Mouse (Mus musculus) stomach, embryonic 15.5 days (tissue): ENCODE results near the gene Zfp933. TPM values are rescaled to one million over a fixed set of nuclear protein-coding genes. Genes with fewer than 3 reads are reported as not detected.

Experiments used
- ATAC-seq: fragments of 200-750 bp; cut with Nextera tagmentation; 2 replicates; pipeline ENCODE4 v1.8.0; 2017; ENCODE audit warnings: low read depth, moderate number of reproducible peaks, moderate TSS enrichment; ENCODE audit not compliant: insufficient read depth, low FRiP score
- H3K27ac ChIP-seq: fragments of 300-500 bp; sonication (generic); 2 replicates; pipeline ENCODE4 v1.5.1; 2015; ENCODE audit warnings: mild to moderate bottlenecking, inconsistent platforms
- H3K27me3 ChIP-seq: fragments of 300-500 bp; sonication (generic); replicated peaks from 2 replicates; pipeline ENCODE4 v1.6.1; 2015; ENCODE audit warnings: inconsistent platforms
- H3K36me3 ChIP-seq: fragments of 300-500 bp; sonication (generic); 2 replicates; pipeline ENCODE4 v1.6.1; 2015; ENCODE audit warnings: inconsistent platforms
- H3K4me1 ChIP-seq: fragments of 300-500 bp; sonication (generic); 2 replicates; pipeline ENCODE4 v1.6.1; 2015; ENCODE audit warnings: inconsistent platforms
- H3K4me2 ChIP-seq: fragments of 300-500 bp; sonication (generic); 2 replicates; pipeline ENCODE4 v1.6.1; 2015; ENCODE audit warnings: mild to moderate bottlenecking, inconsistent platforms
- H3K4me3 ChIP-seq: fragments of 300-500 bp; sonication (generic); replicated peaks from 2 replicates; pipeline ENCODE4 v1.5.1; 2015; ENCODE audit warnings: inconsistent platforms
- H3K9ac ChIP-seq: fragments of 300-500 bp; sonication (generic); 2 replicates; pipeline ENCODE4 v1.6.1; 2015; ENCODE audit warnings: inconsistent platforms
- H3K9me3 ChIP-seq: fragments of 300-500 bp; sonication (generic); 2 replicates; pipeline ENCODE4 v1.6.1; 2016; ENCODE audit warnings: inconsistent platforms
- WGBS: fragments of 180-500 bp; shearing (Covaris S2); methylation state at CpG from one replicate; pipeline ENCODE4 v1.1.7; 2015; 5-methylcytosine and 5-hydroxymethylcytosine counted together
- polyA plus RNA-seq: library from polyadenylated mRNA; unstranded; fragments of >200 nt; fragmentation: Nextera tagmentation; extraction: Ambion mirVana; gene quantifications from 2 replicates; pipeline ENCODE4 v1.2.1, GENCODE M21; 2015

Gene Zfp933
- 4.4 and 5.7 TPM in 2 replicates for polyA plus RNA-seq

GRCm38 (mm10) chr4:147847614-147848583, at the start of gene Zfp933:
TSS of gene Zfp933 (minus strand) at chr4:147848366.
- Histone ChIP-seq H3K9ac (peak within 1 kb of the TSS; percentile 53), H3K9me3 (no peaks in the 10 kb centered on the region), H3K4me2 (peak within 1 kb of the TSS; percentile 64), H3K36me3 (peaks cover 19% of the 10 kb centered on the region), H3K4me3 (peak within 1 kb of the TSS; percentile 80), H3K27ac (0 out of 2 replicates have a peak within 1 kb of the TSS, but pooled peaks have one; percentile 28), H3K27me3 (no peaks in the 10 kb centered on the region), H3K4me1 (peaks cover 8% of the 10 kb centered on the region; the same call in 1 of the 2 replicates)
- WGBS, result 2% methylated on average over 23 of the region's 23 CpGs
- peak; percentile 87 for ATAC-seq

GRCm38 (mm10) chr4:147897348-147897747, 49.2 kb upstream of the Zfp933 start:
- H3K9me3 ChIP-seq, result no peaks in the 10 kb centered on the region
- H3K27me3 ChIP-seq, result no peaks in the 10 kb centered on the region
- H3K36me3 ChIP-seq, result peaks cover 45% of the 10 kb centered on the region; the same call in 1 of the 2 replicates
- H3K4me3 ChIP-seq, result no peak overlapping the region
- H3K27ac ChIP-seq, result no peak overlapping the region
- no peaks in the 10 kb centered on the region for H3K4me1 ChIP-seq
- WGBS, result 84% methylated on average over 3 of the region's 3 CpGs
- no peak overlapping the region for H3K4me2 ChIP-seq
- H3K9ac ChIP-seq, result no peak overlapping the region
- no peak for ATAC-seq

GRCm38 (mm10) chr4:147896411-147896810, 48.2 kb upstream of the Zfp933 start:
- Histone ChIP-seq H3K36me3 (peaks cover 45% of the 10 kb centered on the region; the same call in 1 of the 2 replicates), H3K9ac (no peak overlapping the region), H3K4me3 (no peak overlapping the region), H3K4me2 (no peak overlapping the region), H3K9me3 (no peaks in the 10 kb centered on the region), H3K27me3 (no peaks in the 10 kb centered on the region), H3K4me1 (no peaks in the 10 kb centered on the region), H3K27ac (no peak overlapping the region)
- no peak for ATAC-seq
- WGBS, result 44% methylated on average over 1 of the region's 1 CpGs

- Histone ChIP-seq H3K9me3 (no peaks in the 10 kb centered on the region), H3K9ac (no peak overlapping the region), H3K27ac (no peak overlapping the region), H3K36me3 (peaks cover 47% of the 10 kb centered on the region; the same call in 1 of the 2 replicates), H3K4me2 (no peak overlapping the region), H3K4me3 (no peak overlapping the region), H3K4me1 (no peaks in the 10 kb centered on the region), H3K27me3 (no peaks in the 10 kb centered on the region)
- 87% methylated on average over 4 of the region's 4 CpGs for WGBS
- ATAC-seq, result no peak
Measured at GRCm38 (mm10) chr4:147895815-147896330, 47.7 kb upstream of the Zfp933 start.

- Histone ChIP-seq H3K36me3 (peaks cover 53% of the 10 kb centered on the region), H3K9me3 (no peaks in the 10 kb centered on the region), H3K4me3 (no peak overlapping the region), H3K4me1 (no peaks in the 10 kb centered on the region), H3K27me3 (no peaks in the 10 kb centered on the region), H3K4me2 (no peak overlapping the region), H3K9ac (no peak overlapping the region), H3K27ac (no peak overlapping the region)
- ATAC-seq, result no peak
- 77% methylated on average over 6 of the region's 6 CpGs for WGBS
Measured at GRCm38 (mm10) chr4:147890341-147890740, 42.2 kb upstream of the Zfp933 start.

- Histone ChIP-seq H3K4me2 (no peak overlapping the region), H3K9ac (no peak overlapping the region), H3K36me3 (peaks cover 54% of the 10 kb centered on the region), H3K27me3 (no peaks in the 10 kb centered on the region), H3K4me1 (no peaks in the 10 kb centered on the region), H3K4me3 (no peak overlapping the region), H3K27ac (no peak overlapping the region), H3K9me3 (no peaks in the 10 kb centered on the region)
- 83% methylated on average over 4 of the region's 4 CpGs for WGBS
- ATAC-seq, result no peak
Measured at GRCm38 (mm10) chr4:147888237-147888636, 40.1 kb upstream of the Zfp933 start.

GRCm38 (mm10) chr4:147887277-147887676, 39.1 kb upstream of the Zfp933 start:
- Histone ChIP-seq H3K27me3 (no peaks in the 10 kb centered on the region), H3K9ac (no peak overlapping the region), H3K4me1 (no peaks in the 10 kb centered on the region), H3K4me2 (no peak overlapping the region), H3K27ac (no peak overlapping the region), H3K36me3 (peaks cover 59% of the 10 kb centered on the region), H3K9me3 (no peaks in the 10 kb centered on the region), H3K4me3 (no peak overlapping the region)
- ATAC-seq, result no peak
- WGBS, result 92% methylated on average over 7 of the region's 7 CpGs

- Histone ChIP-seq H3K9me3 (no peaks in the 10 kb centered on the region), H3K4me3 (no peak overlapping the region), H3K27me3 (no peaks in the 10 kb centered on the region), H3K4me2 (no peak overlapping the region), H3K9ac (no peak overlapping the region), H3K27ac (no peak overlapping the region), H3K4me1 (no peaks in the 10 kb centered on the region), H3K36me3 (peaks cover 70% of the 10 kb centered on the region)
- 90% methylated on average over 12 of the region's 12 CpGs for WGBS
- no peak for ATAC-seq
Measured at GRCm38 (mm10) chr4:147886158-147886557, 38.0 kb upstream of the Zfp933 start.

- H3K4me1 ChIP-seq, result no peaks in the 10 kb centered on the region
- no peaks in the 10 kb centered on the region for H3K27me3 ChIP-seq
- WGBS, result 93% methylated on average over 3 of the region's 3 CpGs
- no peaks in the 10 kb centered on the region for H3K9me3 ChIP-seq
- H3K27ac ChIP-seq, result no peak overlapping the region
- no peak for ATAC-seq
- H3K4me3 ChIP-seq, result no peak overlapping the region
- no peak overlapping the region for H3K4me2 ChIP-seq
- H3K36me3 ChIP-seq, result peaks cover 66% of the 10 kb centered on the region
- no peak overlapping the region for H3K9ac ChIP-seq
Measured at GRCm38 (mm10) chr4:147884138-147884537, 36.0 kb upstream of the Zfp933 start.

- WGBS, result 72% methylated on average over 6 of the region's 6 CpGs
- Histone ChIP-seq H3K27ac (no peak overlapping the region), H3K4me2 (no peak overlapping the region), H3K27me3 (no peaks in the 10 kb centered on the region), H3K9me3 (no peaks in the 10 kb centered on the region), H3K9ac (no peak overlapping the region), H3K4me1 (no peaks in the 10 kb centered on the region), H3K36me3 (peaks cover 68% of the 10 kb centered on the region), H3K4me3 (no peak overlapping the region)
- ATAC-seq, result no peak
Measured at GRCm38 (mm10) chr4:147883041-147883440, 34.9 kb upstream of the Zfp933 start.

GRCm38 (mm10) chr4:147881792-147882191, 33.6 kb upstream of the Zfp933 start:
- Histone ChIP-seq H3K9ac (no peak overlapping the region), H3K27me3 (no peaks in the 10 kb centered on the region), H3K4me1 (no peaks in the 10 kb centered on the region), H3K9me3 (no peaks in the 10 kb centered on the region), H3K4me2 (no peak overlapping the region), H3K36me3 (peaks cover 61% of the 10 kb centered on the region), H3K27ac (no peak overlapping the region), H3K4me3 (no peak overlapping the region)
- 94% methylated on average over 7 of the region's 7 CpGs for WGBS
- ATAC-seq, result no peak

- ATAC-seq, result no peak
Measured at GRCm38 (mm10) chr4:147879865-147880264, 31.7 kb upstream of the Zfp933 start.

More at GRCm38 (mm10) chr4:147879865-147880264, 31.7 kb upstream of the Zfp933 start:
- Histone ChIP-seq H3K4me1 (no peaks in the 10 kb centered on the region), H3K9me3 (no peaks in the 10 kb centered on the region), H3K4me2 (no peak overlapping the region), H3K27ac (no peak overlapping the region), H3K9ac (no peak overlapping the region), H3K36me3 (peaks cover 57% of the 10 kb centered on the region), H3K27me3 (no peaks in the 10 kb centered on the region), H3K4me3 (no peak overlapping the region)
- 53% methylated on average over 5 of the region's 5 CpGs for whole genome bisulfite sequencing
